Mouse (Mus musculus) liver, embryonic 14.5 days (tissue): Measurements from ENCODE around the gene Mecom. TPM values are rescaled to one million over a fixed set of nuclear protein-coding genes. Genes with fewer than 3 reads are reported as not detected.

Experiments used
- ATAC-seq: fragments of 200-750 bp; cut with Nextera tagmentation; 2 replicates; pipeline ENCODE4 v1.8.0; 2017; ENCODE audit warnings: moderate number of reproducible peaks, mild to moderate bottlenecking, moderate library complexity; ENCODE audit not compliant: insufficient read depth
- DNase-seq, 3 experiments: peaks; one replicate each; pipeline ENCODE4 v3.0.0-alpha.2; 2012 to 2013; ENCODE audit warnings: low read depth in 3 of 3, low spot score in 3 of 3
- H3K27ac ChIP-seq: fragments of 300-500 bp; sonication (generic); 2 replicates; pipeline ENCODE4 v1.5.1; 2014; ENCODE audit warnings: moderate library complexity, mild to moderate bottlenecking, control low read depth, inconsistent platforms
- H3K27me3 ChIP-seq: fragments of 300-500 bp; sonication (generic); 2 replicates; pipeline ENCODE4 v1.6.1; 2014; ENCODE audit warnings: mild to moderate bottlenecking, low read length, moderate library complexity; ENCODE audit not compliant: control insufficient read depth, insufficient read depth
- H3K36me3 ChIP-seq: fragments of 300-500 bp; sonication (generic); replicated peaks from 2 replicates; pipeline ENCODE4 v1.6.1; 2014; ENCODE audit warnings: low read depth; ENCODE audit not compliant: control insufficient read depth, insufficient read depth
- H3K4me1 ChIP-seq, 2 experiments: fragments of 200-500 bp in 1 of 2; fragments of 300-500 bp in 1 of 2; sonication (generic) in 1 of 2; replicated peaks; 2 replicates each; pipeline ENCODE4 v1.6.1; 2012 to 2014; ENCODE audit warnings: antibody characterized with exemption in 1 of 2, inconsistent platforms in 1 of 2, low read length in 1 of 2; ENCODE audit not compliant: control insufficient read depth in 2 of 2, insufficient read depth in 2 of 2
- H3K4me2 ChIP-seq: fragments of 300-500 bp; sonication (generic); 2 replicates; pipeline ENCODE4 v1.6.1; 2014; ENCODE audit warnings: low read depth, mild to moderate bottlenecking, control low read depth, moderate library complexity
- H3K4me3 ChIP-seq, 2 experiments: fragments of 200-500 bp in 1 of 2; fragments of 300-500 bp in 1 of 2; sonication (generic) in 1 of 2; 2 replicates each; pipeline ENCODE4 v1.5.1; 2012 to 2014; ENCODE audit warnings: low read depth in 2 of 2, low read length in 2 of 2, mild to moderate bottlenecking in 2 of 2, control low read depth in 1 of 2, inconsistent platforms in 1 of 2, moderate library complexity in 1 of 2; ENCODE audit not compliant: insufficient read depth in 1 of 2
- H3K9ac ChIP-seq: fragments of 300-500 bp; sonication (generic); replicated peaks from 2 replicates; pipeline ENCODE4 v1.6.1; 2014; ENCODE audit warnings: mild to moderate bottlenecking, control low read depth, moderate library complexity
- H3K9me3 ChIP-seq: fragments of 300-500 bp; sonication (generic); 2 replicates; pipeline ENCODE4 v1.6.1; 2016; ENCODE audit warnings: low read length, mixed read lengths; ENCODE audit not compliant: control insufficient read depth
- CTCF ChIP-seq: IDR thresholded peaks from 2 replicates; pipeline ENCODE4 v1.5.1; 2016; ENCODE audit warnings: antibody characterized with exemption, low read depth, control low read depth
- EP300 ChIP-seq: IDR thresholded peaks from 2 replicates; pipeline ENCODE4 v1.6.1; 2016; ENCODE audit warnings: antibody characterized with exemption, low read depth
- WGBS: fragments of 180-500 bp; shearing (Covaris S2); extraction: QIAGEN DNeasy Blood & Tissue Kit; methylation state at CpG from one replicate; pipeline ENCODE4 v1.1.7; 2014; ENCODE audit not compliant: insufficient replicate concordance; 5-methylcytosine and 5-hydroxymethylcytosine counted together
- polyA plus RNA-seq, 2 experiments: library from polyadenylated mRNA; depleted of rRNA in 1 of 2; stranded (reverse) in 1 of 2; unstranded in 1 of 2; fragments of >200 nt; fragmentation: Nextera tagmentation in 1 of 2; extraction: Ambion mirVana in 1 of 2; gene quantifications; 2 replicates each; pipeline versions ENCODE4 v1.2.1 to v1.2.3; 2012 to 2014

The Mecom gene
- polyA plus RNA-seq, 2 experiments: 0.67 to 0.75 TPM

GRCm38 (mm10) chr3:30370860-30371455 is 176.8 kb downstream of the Mecom start:
- H3K4me1 ChIP-seq: no peaks in the 10 kb centered on the region
- DNase-seq: no peak
- ATAC-seq: no peak
- TF ChIP-seq EP300: no peak
- no peak for TF ChIP-seq CTCF
- 74% methylated on average over 16 of the region's 16 CpGs for WGBS
- H3K9ac ChIP-seq: no peak overlapping the region
- no peaks in the 10 kb centered on the region for H3K9me3 ChIP-seq
- H3K27me3 ChIP-seq: no peaks in the 10 kb centered on the region
- H3K4me3 ChIP-seq: no peak overlapping the region
- H3K4me2 ChIP-seq: no peak overlapping the region
- H3K27ac ChIP-seq: no peak overlapping the region
- H3K36me3 ChIP-seq: no peaks in the 10 kb centered on the region

- no peaks in the 10 kb centered on the region for H3K36me3 ChIP-seq
- ATAC-seq: no peak
- TF ChIP-seq EP300: no peak
- no peak for TF ChIP-seq CTCF
- H3K27ac ChIP-seq: no peak overlapping the region
- no peak overlapping the region for H3K9ac ChIP-seq
- DNase-seq: no peak
- no peak overlapping the region for H3K4me2 ChIP-seq
- WGBS: 67% methylated on average over 7 of the region's 7 CpGs
- H3K4me1 ChIP-seq: no peaks in the 10 kb centered on the region
- H3K27me3 ChIP-seq: no peaks in the 10 kb centered on the region
- H3K9me3 ChIP-seq: no peaks in the 10 kb centered on the region
- no peak overlapping the region for H3K4me3 ChIP-seq
Measured at GRCm38 (mm10) chr3:30366621-30367020, 181.2 kb downstream of the Mecom start.

- Histone ChIP-seq H3K27ac (no peak overlapping the region), H3K4me3 (no peak overlapping the region), H3K36me3 (no peaks in the 10 kb centered on the region), H3K9ac (no peak overlapping the region), H3K4me1 (no peaks in the 10 kb centered on the region), H3K27me3 (no peaks in the 10 kb centered on the region), H3K4me2 (no peak overlapping the region), H3K9me3 (no peaks in the 10 kb centered on the region)
- no peak for TF ChIP-seq CTCF
- no peak for TF ChIP-seq EP300
- DNase-seq: no peak
- WGBS: 57% methylated on average over 5 of the region's 5 CpGs
- ATAC-seq: no peak
Measured at GRCm38 (mm10) chr3:30361190-30361589, 186.6 kb downstream of the Mecom start.

- no peaks in the 10 kb centered on the region for H3K27me3 ChIP-seq
- no peaks in the 10 kb centered on the region for H3K9me3 ChIP-seq
- no peaks in the 10 kb centered on the region for H3K4me1 ChIP-seq
- WGBS: 4% methylated on average over 6 of the region's 6 CpGs
- no peaks in the 10 kb centered on the region for H3K36me3 ChIP-seq
- H3K27ac ChIP-seq: no peak overlapping the region
- no peak overlapping the region for H3K4me3 ChIP-seq
- DNase-seq (peak in 1 of 3 experiments; percentile 2), ATAC-seq (peak; percentile 33; the same call in 1 of the 2 replicates)
- H3K9ac ChIP-seq: no peak overlapping the region
- no peak for TF ChIP-seq CTCF
- TF ChIP-seq EP300: no peak
- H3K4me2 ChIP-seq: no peak overlapping the region
Measured at GRCm38 (mm10) chr3:30353878-30354727, 193.7 kb downstream of the Mecom start.

- H3K36me3 ChIP-seq: no peaks in the 10 kb centered on the region
- no peaks in the 10 kb centered on the region for H3K9me3 ChIP-seq
- DNase-seq (no peak), ATAC-seq (no peak)
- H3K4me2 ChIP-seq: no peak overlapping the region
- H3K4me3 ChIP-seq: no peak overlapping the region
- no peaks in the 10 kb centered on the region for H3K4me1 ChIP-seq
- WGBS: 54% methylated on average over 7 of the region's 7 CpGs
- H3K27ac ChIP-seq: no peak overlapping the region
- TF ChIP-seq EP300 (no peak), CTCF (no peak)
- no peaks in the 10 kb centered on the region for H3K27me3 ChIP-seq
- no peak overlapping the region for H3K9ac ChIP-seq
Measured at GRCm38 (mm10) chr3:30349279-30349678, 198.5 kb downstream of the Mecom start.
